Mouse (Mus musculus): ENCODE results near the gene Atg9b. TPM values are rescaled to one million over a fixed set of nuclear protein-coding genes. Genes with fewer than 3 reads are reported as not detected.

Gene Atg9b
- polyA plus RNA-seq, 1 experiment = 4.2 TPM

DNA sequence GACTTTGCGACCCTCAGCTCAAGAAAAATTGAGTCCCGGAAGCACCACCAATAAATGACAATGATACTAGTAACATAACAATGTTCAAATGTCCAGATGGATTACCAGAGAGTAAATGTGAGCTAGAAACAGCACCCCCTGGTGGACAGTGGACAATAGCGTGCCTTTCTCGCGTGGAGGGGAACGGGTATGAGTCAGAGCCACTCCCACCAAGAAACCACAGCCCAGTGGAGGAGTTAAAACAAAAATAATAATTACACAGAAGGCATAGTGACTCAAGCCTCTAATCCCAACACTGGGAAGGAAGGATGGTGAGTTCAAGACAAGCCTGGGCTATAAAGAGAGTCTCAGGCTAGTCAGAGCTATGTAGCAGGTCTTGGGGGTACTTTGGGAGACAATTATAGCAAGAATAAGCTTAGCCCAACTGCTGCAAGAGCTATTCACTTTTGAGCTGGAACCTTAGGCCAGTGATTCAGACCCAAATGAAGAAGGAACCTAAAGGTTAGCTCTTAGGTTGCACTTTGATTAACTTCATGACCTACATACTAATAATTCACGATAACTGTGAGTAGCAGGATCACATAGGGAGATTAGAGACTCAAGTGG lies 1.6 kb upstream of the Atg9b start, which contains the start of gene Abcb8:
Gene Abcb8, plus strand, starts transcription at position 272 of the 606 bp plus-strand sequence.
- no peaks in the 10 kb centered on the region for H3K9me3 ChIP-seq
- H3K4me3 ChIP-seq (replicated peaks) = peak within 1 kb of the TSS; percentile 94
- H3K4me1 ChIP-seq = peaks cover 54% of the 10 kb centered on the region
- peaks cover 6% of the 10 kb centered on the region for H3K27me3 ChIP-seq (replicated peaks)
- TF ChIP-seq FLI1 (IDR thresholded peaks at IDR 0.05; ENCODE audit: low read length) (no peak), GATA1 (IDR thresholded peaks at IDR 0.05; ENCODE audit: borderline replicate concordance, low read length) (no peak)
- no peaks in the 10 kb centered on the region for H3K36me3 ChIP-seq (replicated peaks; ENCODE audit: low read length)

DNA sequence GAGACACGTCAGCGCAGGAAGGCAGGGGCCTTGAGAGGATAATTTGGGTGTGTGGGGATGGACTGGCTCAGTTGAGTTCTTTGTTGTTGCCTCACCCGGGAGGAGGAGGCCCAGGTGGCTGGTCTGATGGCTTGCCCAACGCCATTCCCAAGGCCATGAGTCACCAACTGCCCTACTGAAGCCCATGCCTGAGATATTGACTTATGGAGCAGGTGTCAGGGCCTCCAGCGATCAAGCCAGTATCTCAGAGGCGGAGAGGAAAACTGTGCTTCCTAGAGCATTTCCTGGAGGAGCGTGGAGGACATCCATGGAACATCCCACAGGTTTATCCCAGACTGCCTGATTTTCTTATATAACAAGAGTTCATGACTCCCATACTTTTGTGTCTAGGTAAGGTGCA lies 781 bp upstream of the Atg9b start:
- TF ChIP-seq FLI1 (IDR thresholded peaks at IDR 0.05; ENCODE audit: low read length) (no peak), GATA1 (IDR thresholded peaks at IDR 0.05; ENCODE audit: borderline replicate concordance, low read length) (no peak)
- H3K27me3 ChIP-seq (replicated peaks) = peaks cover 11% of the 10 kb centered on the region
- no peaks in the 10 kb centered on the region for H3K36me3 ChIP-seq (replicated peaks; ENCODE audit: low read length)
- H3K4me3 ChIP-seq (replicated peaks) = no peak overlapping the region
- peaks cover 57% of the 10 kb centered on the region for H3K4me1 ChIP-seq
- no peaks in the 10 kb centered on the region for H3K9me3 ChIP-seq

DNA sequence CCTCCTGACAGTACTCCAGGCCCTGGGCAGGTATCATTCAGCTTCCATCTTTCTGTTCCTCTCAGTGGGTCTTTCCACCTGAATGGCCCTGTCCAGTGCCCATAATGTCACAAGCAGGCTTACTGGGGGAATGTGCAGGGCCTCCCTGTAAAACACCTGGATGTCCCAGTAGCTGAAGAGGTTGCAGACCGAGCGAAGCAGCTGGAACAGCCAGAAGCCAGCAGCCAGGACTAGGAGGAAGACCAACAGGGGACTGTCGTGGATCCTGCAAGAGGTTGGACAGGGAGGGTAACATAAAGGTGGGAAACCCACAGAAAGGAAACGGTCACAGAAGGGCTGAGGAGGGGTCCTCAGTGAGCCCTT lies 2.3 kb downstream of the Atg9b start:
- Histone ChIP-seq H3K4me1 (peaks cover 76% of the 10 kb centered on the region), H3K36me3 (replicated peaks; ENCODE audit: low read length) (peaks cover 13% of the 10 kb centered on the region), H3K4me3 (replicated peaks) (peak overlapping the region; percentile 80), H3K9me3 (no peaks in the 10 kb centered on the region), H3K27me3 (replicated peaks) (peaks cover 38% of the 10 kb centered on the region)
- TF ChIP-seq GATA1 (IDR thresholded peaks at IDR 0.05; ENCODE audit: borderline replicate concordance, low read length) = no peak
- no peak for TF ChIP-seq FLI1 (IDR thresholded peaks at IDR 0.05; ENCODE audit: low read length)

DNA sequence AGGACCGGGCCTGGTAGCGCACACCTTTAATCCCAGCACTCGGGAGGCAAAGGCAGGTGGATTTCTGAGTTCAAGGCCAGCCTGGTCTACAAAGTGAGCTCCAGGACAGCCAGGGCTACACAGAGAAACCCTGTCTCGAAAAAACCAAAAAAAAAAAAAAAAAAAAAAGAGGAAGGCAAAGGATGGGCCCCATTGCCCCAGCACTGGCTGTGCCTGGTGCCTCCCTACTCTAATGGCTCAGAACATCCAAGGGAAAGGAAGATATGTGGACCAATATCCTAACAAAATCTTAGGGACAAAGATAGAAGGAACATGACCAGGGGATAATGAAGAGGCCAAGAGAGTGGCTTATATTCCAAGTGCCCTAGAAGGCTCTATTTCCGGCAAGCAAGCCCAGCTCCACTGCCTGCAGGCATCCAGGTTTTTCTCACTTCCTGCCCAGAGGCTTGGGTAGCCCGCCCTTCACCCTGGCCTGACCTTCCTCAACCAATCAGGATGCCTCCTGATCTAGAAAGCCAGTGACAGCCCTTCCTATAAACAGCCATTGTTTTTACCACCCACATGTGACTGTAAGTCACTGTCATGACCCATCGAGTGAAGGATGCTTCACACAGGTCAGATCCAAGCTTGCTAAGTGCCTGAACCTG lies 2.8 kb downstream of the Atg9b start:
- Histone ChIP-seq H3K36me3 (replicated peaks; ENCODE audit: low read length) (peaks cover 13% of the 10 kb centered on the region), H3K27me3 (replicated peaks) (peaks cover 41% of the 10 kb centered on the region), H3K4me1 (peaks cover 78% of the 10 kb centered on the region), H3K4me3 (replicated peaks) (peak overlapping the region; percentile 93), H3K9me3 (no peaks in the 10 kb centered on the region)
- TF ChIP-seq FLI1 (IDR thresholded peaks at IDR 0.05; ENCODE audit: low read length) = no peak

DNA sequence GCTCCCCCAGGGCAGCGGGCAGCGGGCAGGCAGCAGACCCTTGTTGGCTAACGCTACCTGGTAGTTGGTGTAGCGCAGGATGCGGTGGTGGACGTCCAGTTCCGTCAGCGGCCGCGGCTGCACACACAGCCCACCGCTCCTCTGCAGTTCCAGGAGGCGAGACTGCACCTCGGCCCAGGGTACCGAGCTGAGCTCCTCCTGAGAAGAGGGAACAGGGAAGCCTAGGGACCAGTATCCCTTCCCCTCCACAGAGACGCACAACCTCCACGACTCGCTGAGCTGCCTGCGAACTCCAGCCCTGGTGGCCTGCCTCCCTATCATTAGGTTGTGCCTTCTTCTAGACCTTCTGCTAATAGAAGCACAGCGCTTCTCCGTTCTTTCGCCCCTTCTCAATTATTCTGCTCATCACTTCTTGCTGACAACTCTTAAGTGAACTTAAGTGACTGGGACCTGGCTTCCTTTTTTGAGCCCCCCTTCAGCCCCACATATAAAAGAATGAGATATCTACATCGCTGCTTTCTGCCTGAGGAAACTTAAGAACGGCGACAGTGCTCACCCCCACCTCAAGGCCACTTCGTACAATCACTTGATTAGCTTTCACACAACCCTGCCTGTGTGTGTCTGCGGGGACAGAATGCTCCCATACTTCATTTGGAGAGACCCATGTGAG lies 3.6 kb downstream of the Atg9b start:
- Histone ChIP-seq H3K4me1 (peaks cover 78% of the 10 kb centered on the region), H3K9me3 (no peaks in the 10 kb centered on the region), H3K4me3 (replicated peaks) (peak overlapping the region; percentile 93), H3K36me3 (replicated peaks; ENCODE audit: low read length) (peaks cover 13% of the 10 kb centered on the region), H3K27me3 (replicated peaks) (peaks cover 45% of the 10 kb centered on the region)
- no peak for TF ChIP-seq GATA1 (IDR thresholded peaks at IDR 0.05; ENCODE audit: borderline replicate concordance, low read length)
- no peak for TF ChIP-seq FLI1 (IDR thresholded peaks at IDR 0.05; ENCODE audit: low read length)

DNA sequence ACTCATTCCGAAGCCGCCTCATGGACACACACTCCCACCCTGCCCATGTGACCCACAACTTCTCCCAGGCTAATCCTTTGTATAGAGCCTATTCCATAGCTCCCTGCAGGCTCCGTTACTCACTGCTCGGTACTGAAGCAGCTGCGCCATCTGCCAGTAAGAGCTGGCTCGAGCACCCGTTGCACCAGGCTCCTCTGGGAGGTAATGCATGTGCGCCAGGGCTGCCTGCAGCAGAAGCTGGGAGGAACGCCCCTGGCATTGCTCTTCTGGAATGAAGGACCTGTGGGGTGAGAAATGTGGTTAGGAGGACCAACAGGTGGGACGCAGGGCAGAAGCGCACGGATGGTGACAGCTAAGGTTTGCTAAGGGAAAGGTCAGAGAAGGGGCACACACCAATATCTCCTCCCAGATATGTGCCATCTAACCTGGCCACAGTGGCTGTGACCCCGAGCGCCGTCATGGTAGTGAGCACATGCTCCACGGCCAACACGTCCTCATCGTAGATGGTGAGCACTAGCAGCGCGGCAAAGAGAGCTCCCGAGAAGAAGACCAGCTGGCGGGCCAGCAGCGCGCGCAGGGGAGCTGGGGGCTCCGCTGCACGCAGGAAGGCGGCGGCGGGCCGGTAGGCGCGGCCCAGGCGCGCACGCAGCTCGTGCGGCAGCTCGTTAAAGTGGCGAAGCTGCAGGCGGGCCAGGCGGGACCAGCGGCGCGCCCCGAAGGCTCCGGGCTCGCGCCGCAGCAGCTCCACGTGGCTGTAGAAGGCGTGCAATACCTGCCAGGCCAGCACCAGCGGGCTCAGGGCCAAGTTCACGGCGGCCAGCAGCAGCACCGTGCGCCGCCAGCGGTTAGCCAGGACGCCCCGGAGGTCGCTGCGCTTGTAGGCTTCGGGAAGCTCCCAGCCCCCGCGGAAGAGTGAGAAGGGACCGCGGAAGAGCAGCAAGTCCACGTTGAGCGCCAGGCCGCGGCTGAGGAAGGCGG lies 4.4 kb downstream of the Atg9b start:
- Histone ChIP-seq H3K4me1 (peaks cover 76% of the 10 kb centered on the region), H3K4me3 (replicated peaks) (peak overlapping the region; percentile 93), H3K9me3 (no peaks in the 10 kb centered on the region), H3K36me3 (replicated peaks; ENCODE audit: low read length) (peaks cover 13% of the 10 kb centered on the region), H3K27me3 (replicated peaks) (peaks cover 53% of the 10 kb centered on the region)
- TF ChIP-seq GATA1 (IDR thresholded peaks at IDR 0.05; ENCODE audit: borderline replicate concordance, low read length) = no peak

DNA sequence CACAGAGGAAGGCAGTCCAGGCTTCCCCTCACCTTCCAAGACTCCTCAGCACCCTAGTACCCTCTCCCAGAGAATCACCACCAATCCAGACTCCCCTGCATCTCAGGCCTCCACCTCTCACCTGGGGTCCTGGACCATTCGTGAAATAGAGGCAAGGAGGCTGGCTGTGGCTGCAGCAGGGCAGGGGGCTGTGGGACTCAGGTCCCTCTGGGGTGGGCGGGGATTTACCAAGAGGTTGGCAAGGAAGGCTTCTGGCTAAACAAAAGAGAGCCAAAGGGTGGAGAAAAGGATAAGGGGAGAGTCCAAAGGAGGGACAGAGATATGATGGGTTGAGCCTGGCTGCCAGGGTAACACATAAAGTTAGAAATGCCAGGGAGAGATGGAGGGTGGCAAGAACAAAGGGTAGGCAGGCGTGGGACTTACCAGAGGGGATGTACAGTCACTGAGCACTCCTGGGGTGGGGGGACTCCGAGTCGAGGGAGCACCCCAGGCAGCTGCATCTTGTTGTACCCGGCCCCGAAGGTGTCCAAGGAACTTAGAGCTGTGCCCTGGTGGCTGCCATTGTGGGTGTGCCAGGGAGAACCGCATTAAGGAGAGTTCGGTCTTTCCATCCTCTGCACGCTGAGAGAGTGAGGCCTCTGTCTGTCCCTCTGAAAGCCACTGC lies 5.9 kb downstream of the Atg9b start:
- TF ChIP-seq FLI1 (IDR thresholded peaks at IDR 0.05; ENCODE audit: low read length) (no peak), GATA1 (IDR thresholded peaks at IDR 0.05; ENCODE audit: borderline replicate concordance, low read length) (no peak)
- Histone ChIP-seq H3K27me3 (replicated peaks) (peaks cover 68% of the 10 kb centered on the region), H3K4me3 (replicated peaks) (no peak overlapping the region), H3K36me3 (replicated peaks; ENCODE audit: low read length) (peaks cover 13% of the 10 kb centered on the region), H3K4me1 (peaks cover 76% of the 10 kb centered on the region), H3K9me3 (no peaks in the 10 kb centered on the region)

DNA sequence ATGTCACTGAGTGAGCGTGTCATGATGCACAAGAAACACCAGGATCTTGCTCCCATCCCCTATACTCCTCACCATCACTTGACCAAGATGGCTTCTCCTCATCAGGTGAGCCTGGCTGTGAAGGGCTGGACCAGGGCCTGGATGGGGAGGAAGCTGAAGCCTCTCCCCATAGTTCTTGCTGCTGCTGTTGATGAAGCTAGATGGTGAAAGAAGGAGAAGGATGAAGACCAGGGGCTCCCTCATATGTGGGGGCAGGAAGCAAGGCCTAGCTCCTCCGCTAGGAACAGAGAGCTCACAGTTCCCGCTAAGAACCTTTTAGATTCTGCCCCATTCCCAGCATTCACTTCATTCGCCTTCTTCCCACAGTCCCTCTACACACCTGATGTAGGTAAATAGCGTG lies 6.6 kb downstream of the Atg9b start:
- peaks cover 74% of the 10 kb centered on the region for H3K27me3 ChIP-seq (replicated peaks)
- H3K9me3 ChIP-seq = no peaks in the 10 kb centered on the region
- TF ChIP-seq GATA1 (IDR thresholded peaks at IDR 0.05; ENCODE audit: borderline replicate concordance, low read length) = no peak
- no peak for TF ChIP-seq FLI1 (IDR thresholded peaks at IDR 0.05; ENCODE audit: low read length)
- H3K4me1 ChIP-seq = peaks cover 78% of the 10 kb centered on the region
- no peak overlapping the region for H3K4me3 ChIP-seq (replicated peaks)
- H3K36me3 ChIP-seq (replicated peaks; ENCODE audit: low read length) = peaks cover 13% of the 10 kb centered on the region

DNA sequence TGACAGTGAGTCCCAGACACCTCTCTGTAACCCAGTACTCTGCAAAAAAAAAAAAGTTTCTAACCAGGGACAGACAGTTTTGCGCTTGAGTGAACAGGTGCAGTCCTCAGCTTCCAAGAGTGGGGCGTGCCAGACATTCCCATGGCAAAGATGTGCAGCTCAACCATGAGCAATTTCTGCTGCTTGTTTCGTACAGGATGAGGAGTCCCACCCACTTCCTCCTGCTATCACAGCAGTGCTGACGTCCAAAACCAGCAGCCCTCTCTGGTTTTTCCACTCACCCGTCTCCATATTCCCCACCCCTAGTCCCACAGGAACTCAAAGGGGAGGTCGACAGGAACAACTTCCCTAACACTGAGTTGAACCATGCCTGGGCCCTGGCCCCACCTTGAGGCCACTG lies 7.5 kb downstream of the Atg9b start:
- H3K36me3 ChIP-seq (replicated peaks; ENCODE audit: low read length) = peaks cover 13% of the 10 kb centered on the region
- TF ChIP-seq GATA1 (IDR thresholded peaks at IDR 0.05; ENCODE audit: borderline replicate concordance, low read length) = no peak
- TF ChIP-seq FLI1 (IDR thresholded peaks at IDR 0.05; ENCODE audit: low read length) = no peak
- peaks cover 84% of the 10 kb centered on the region for H3K27me3 ChIP-seq (replicated peaks)
- H3K4me3 ChIP-seq (replicated peaks) = peak overlapping the region; percentile 24
- no peaks in the 10 kb centered on the region for H3K9me3 ChIP-seq
- H3K4me1 ChIP-seq = peaks cover 74% of the 10 kb centered on the region
